Mouse (Mus musculus): ENCODE data around the gene Rhoh. TPM values are rescaled to one million over a fixed set of nuclear protein-coding genes. Genes with fewer than 3 reads are reported as not detected.

The Rhoh gene
- polyA plus RNA-seq, 2 experiments from 2014 or later = 233 to 235 TPM

DNA sequence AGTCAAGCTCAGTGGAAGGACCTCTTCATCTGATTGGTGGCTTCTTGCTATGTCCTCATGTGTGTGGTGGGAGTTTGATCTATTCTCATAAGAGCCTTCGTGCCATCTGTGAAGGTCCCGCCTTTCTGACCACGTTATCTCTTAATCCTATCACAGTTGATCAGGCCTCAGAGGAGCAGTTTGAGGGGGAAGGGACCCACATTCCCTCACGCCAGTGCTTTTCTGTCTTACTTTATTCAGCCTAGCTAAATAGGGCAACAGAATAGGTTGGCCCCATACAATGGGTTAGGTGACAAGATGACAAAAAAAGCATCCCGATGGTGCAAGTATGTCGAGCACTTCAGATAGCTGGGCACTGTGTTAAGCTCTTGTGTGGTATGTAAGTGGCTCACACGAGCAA lies 34.8 kb downstream of the Rhoh start:
- ATAC-seq = no peak

DNA sequence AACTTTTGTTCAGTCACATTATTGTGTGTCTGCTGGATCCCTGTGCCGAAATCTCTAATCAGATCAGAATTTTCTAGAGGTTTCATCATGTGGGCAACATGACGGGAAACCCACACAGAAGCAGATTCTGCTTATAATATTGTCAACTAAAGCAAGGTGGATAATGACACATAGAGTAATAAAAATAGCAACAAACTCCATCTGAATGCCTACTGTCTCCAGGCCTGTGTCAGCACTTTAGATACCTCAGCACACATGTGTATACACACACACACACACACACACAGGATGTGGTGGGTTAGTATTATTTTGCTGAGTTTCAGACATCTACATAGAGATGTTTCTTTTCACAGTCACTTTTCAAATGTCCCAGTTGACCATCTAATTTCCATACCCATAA lies 36.7 kb downstream of the Rhoh start:
- peak; percentile 51 for ATAC-seq

DNA sequence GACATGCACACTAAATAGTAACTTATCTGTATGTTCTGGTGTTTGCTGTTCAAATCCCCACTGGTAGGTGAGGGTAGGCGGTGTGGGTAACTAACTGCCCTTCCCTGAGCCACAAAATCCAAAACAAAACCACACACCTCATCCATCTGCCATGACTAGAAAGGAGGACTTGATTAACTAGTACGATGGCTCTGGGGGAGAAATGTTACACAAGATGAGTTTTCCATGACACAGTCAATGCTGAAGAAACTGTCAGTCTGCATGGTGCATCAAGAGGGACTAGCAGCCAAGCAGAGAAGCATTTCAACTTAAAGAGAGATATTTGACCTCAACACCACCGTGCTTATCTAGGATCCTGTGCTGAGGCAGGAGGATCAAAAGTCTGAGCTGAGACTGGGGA lies 37.7 kb downstream of the Rhoh start:
- no peak for ATAC-seq

DNA sequence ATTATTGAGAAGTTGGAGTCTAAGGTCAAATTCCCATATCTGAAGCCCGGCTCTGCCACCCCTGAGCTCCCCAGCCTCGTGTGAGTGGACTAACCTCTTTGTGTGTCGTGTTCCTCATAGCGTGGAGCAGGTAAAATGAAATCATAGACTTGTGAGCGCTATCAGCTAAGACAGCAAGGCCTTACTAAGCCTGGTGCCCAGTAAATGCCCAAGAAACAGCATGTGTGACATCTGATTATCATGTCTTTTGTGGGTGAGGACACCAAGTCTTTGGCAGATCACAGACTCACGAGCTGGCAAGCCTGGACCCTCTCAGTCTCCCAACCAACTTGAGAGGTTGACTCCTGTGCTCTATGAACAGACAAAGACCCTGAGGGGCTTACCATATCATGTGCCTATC lies 39.1 kb downstream of the Rhoh start:
- ATAC-seq = no peak

DNA sequence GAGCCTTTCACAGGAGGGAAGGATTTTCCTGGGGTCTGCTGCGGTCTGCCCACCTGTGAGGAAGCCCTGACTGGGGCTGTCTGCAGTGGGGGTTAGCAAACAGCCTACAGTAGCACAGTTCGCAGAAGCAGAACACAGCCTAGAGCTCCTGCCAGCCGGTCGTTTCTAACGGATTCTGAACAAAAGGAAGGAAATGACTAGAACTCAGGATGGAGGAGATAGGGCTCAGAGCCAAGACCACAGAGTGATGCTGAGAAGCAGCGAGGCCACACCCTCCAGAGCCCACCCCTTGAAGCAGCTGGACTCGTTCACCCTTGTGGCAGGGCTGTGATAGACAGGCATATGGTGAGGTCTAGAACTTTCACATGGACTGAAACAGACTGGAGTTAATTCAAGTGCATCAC lies 39.9 kb downstream of the Rhoh start:
- ATAC-seq = peak; percentile 69

DNA sequence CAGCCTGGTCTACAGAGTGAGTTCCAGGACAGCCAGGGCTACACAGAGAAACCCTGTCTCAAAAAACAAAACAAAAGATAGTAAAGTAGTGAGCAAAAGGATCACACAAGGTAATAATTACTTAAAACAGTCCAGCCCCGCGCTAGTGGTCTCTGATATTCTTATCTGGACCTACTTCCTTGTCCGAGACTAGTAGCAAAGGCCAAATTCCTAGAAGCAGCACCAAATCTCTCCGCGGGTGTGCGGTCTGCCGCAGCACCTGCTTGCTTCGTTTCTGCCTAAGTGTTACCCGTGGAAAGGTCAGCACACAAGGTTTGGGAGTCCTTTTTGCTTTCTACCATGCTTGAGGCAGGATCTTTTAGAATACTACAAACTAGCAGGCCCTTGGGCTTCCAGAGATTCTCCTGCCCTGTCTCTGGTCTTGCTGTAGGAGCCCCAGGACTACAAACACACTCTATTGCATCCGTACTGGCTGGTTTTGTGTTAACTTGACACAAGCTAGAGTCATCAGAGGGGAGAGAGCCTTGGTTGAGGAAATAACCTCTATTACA lies 40.9 kb downstream of the Rhoh start:
- no peak for ATAC-seq

DNA sequence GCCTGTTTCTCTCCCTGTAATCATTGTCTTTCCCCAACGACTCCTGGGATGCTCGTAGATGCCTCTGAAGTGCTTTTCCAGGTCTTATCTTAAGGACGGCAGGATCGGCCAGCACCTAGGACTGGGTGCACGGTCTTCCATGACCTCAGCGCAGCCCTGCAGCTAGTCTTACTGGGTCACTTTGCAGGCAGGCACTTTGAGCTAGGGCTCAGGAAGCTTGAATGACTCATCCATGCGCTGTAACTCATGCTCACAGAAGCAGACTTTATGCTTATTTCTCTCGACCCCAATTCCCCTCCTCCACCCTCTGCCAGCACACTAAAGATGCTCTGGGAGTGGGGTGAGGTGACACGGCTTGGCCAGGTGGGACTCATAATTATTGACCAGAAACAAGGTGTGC lies 41.8 kb downstream of the Rhoh start:
- no peak for ATAC-seq

DNA sequence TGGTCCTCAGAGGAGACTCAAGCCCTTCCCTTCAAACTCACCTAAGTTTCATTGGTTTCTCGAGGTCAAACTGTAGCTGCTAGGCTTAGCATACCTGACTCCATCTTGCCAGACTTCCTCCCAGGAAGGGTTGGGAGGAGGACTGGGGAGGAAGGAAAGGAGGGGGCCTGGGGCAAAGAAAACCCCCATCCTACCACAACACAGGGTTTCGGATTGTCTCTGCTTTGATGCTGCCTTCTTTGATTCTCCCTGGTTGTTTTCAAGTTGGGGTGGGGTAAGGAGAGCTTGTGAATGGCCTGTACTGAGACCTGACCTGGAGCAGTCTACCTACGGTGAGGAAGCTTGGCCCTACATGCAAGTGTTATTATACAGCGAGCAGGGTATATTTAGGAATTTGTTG lies 43.5 kb downstream of the Rhoh start:
- ATAC-seq = no peak

DNA sequence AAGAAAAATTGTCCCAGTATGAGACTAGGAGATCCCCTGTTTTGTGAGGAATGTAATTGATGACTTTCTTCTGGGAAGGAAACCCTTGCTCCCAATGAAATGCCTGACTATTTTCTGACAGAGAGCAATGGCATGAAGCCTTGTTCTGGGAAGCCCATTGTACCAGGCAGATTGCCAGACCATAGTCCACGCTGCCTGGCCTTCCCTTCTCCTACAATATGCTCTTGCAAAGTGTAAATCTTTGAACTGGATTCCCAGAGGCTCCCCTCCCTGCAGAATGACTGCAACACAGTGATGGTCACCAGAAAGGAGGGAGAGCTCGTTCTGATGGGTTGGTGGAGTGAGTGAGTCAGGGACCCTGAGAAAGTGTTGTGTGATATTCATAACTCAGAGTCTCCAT lies 47.7 kb downstream of the Rhoh start:
- ATAC-seq = no peak

DNA sequence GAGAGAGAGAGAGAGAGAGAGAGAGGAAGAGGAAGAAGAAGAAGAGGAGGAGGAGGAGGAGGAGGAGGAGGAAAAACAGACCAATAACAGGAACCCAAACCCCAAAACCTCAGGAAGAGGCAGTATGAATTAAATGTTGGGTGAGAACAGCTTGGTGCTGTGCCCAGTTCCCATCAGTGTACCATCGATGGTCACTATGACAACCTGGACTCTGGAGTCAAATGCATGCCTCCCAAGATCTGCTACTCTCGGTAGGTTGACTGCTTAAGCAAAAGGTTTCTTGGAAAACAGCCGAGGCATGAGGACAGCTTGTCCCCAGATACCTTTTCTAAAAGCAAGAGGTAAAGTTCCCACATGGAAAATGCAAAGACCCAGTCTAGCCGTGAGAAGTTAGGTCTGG lies 48.3 kb downstream of the Rhoh start:
- ATAC-seq = no peak

DNA sequence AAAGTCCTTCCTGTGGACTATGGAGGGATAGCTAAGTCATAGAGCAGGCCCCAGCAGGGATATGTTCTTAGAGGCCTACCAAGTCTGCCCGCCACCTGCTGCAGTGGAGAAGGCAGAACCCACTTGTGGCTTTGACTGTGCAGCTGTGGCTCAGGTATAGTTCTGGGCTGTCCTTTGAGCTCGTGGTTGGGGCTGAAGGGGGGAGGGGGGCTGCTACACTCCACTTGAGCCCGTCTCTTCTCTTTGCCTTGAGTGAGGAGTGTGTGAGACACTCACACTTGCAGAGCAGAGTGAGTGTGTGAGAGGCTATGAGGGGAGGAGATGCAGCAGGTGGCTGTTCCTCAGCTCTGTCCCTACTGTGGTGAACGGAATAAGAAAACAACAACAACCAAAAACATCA lies 49.4 kb downstream of the Rhoh start:
- peak; percentile 54 for ATAC-seq

DNA sequence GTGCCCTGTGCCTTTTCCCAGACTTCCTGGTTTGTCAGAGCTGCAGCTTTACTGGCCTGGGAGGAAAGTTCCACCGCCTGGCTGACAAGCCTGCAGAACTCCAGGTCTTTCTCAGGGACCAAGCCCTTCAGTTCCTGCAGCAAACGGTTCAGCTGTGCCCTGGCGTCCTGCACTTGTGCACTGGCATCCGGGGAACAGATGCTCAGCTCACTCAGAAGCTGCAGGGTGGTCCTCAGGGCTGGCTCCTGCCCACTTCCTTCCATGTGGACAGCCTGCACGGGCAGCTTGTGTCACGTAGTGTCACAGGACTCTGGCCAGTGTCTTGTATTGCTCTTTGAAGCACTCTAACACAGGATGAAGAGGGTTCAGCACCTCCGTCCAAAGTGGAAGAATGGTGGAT lies 50.7 kb downstream of the Rhoh start:
- peak; percentile 6 for ATAC-seq

DNA sequence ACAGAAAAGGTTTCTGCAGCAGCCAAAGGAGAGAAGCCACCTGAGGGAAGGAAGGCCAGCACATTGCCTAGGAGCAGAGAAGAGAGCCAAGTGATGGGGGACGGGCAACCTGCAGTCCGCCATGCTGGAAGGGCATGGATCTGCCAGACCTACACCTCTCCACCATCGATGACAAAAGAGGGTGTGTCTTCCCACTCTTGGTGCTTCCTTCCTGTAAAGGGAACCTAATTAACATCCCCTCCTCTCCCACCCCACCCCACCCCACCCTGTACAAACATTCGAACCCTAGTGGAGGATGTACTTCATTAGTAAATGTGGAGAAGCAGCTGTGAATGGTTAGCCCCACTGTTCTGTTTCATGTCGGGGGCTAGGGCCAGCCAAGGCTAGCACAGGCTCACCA lies 51.2 kb downstream of the Rhoh start:
- ATAC-seq = no peak

DNA sequence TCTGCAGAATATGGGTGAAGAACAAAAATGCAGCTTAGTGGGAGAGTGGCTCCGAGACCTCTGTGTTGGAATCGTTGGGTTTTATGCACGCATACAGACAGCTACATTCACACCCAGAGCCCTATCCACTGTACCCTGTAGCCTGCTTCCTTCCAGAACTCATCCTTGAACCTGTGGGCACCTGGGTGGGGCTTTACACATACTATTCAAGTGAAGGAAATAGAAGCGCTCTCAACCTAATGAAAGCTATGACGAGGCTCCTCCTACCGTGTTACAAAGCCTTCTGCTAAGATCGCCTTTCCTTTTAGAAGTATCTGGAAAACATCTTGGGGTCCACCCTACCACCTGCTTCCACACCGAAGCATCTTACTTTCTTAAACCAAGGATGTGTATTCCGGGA lies 52.1 kb downstream of the Rhoh start:
- ATAC-seq = no peak

DNA sequence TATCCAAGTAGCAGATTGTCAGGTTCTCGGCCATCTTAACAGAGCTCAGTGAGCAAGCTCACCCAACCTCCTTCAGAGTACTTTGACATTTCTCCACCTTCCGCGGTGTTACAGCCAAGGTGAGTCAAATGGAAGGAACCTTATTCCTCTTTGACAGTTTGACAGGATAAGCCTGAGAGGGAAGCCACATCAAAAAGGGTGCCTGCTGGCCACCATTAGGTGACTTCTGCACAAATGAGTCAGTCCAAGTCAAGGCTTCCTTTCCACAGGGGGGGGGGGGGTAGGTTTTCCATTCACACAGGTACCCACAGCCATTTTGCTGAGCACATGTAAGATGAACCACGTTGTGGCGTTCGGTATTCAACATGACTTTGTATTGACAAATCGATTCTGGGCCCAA lies 53.3 kb downstream of the Rhoh start:
- no peak for ATAC-seq

DNA sequence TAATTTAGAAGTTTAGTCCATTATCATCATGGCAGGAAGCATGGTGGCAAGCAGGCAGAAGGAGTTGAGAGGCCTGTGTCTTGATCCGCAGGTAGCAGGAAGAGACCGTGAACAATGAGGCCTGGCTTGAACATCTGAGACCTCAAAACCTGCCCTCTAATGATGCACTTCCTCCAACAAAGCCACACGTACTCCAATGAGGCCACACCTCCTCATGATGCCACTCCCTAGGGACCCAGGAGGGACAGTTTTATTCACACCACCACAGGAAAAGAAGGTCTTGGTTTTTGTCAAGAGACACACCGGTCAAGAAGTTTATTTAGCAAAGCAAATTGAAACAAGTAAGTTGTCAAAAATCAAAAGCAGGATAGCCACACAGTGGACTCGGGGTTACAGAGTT lies 55.9 kb downstream of the Rhoh start:
- ATAC-seq = no peak

DNA sequence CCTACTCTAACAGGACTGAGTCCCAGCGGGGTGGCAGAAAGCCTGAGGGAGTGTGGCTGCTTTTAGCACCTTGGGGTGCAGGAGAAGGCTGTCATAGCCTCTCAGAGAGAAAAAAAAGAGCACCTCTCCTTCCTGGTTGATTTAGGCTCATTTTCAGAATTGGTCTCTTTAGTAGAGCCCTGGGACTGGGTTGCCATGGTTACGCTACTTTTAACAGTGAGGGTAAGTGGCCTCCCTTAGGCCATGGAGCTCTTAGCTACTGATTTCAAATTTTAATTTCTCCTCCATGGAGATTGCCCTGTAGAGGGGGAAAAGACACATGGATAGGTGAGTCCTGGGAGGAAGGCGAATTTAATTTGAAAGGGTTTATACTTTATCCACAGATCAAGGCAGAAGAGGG lies 57.6 kb downstream of the Rhoh start:
- no peak for ATAC-seq

DNA sequence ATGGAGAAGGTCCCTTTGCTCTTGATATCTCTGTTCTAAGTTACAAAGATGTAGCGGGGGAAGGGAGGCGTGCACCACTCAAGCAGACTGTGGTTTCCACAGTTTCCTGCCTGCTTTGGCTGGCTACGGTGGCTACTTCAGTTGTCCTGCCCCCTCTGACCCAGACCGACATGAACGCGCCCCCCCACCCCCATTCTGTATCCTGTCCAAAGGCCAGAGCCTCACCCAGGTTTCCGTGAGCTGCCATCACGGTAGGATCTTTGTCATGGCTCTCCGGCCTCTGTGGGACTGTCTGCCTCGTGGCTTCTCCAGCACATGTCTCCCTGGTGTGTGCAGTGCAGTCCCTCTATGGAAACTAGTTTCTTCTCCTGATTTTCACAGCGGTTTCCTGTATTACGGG lies 58.3 kb downstream of the Rhoh start:
- peak; percentile 50 for ATAC-seq

DNA sequence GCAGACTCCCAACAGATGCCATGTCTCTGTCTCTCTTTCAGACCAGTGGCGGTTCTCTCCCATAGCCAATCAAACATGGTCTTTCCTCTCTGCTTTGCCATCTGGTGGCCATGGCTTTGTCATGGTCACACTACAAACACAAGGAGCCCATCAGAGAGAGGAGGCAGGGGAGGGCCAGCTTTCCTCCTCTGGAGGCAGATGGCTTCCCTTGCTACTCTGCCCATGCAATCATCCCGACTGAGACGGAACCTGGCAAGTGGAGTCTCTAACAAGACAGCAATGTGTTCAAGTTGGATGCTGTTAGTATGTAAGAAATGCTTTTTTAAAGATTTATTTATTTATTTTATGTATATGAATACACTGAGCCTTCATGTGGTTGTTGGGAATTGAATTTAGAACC lies 58.9 kb downstream of the Rhoh start:
- no peak for ATAC-seq

DNA sequence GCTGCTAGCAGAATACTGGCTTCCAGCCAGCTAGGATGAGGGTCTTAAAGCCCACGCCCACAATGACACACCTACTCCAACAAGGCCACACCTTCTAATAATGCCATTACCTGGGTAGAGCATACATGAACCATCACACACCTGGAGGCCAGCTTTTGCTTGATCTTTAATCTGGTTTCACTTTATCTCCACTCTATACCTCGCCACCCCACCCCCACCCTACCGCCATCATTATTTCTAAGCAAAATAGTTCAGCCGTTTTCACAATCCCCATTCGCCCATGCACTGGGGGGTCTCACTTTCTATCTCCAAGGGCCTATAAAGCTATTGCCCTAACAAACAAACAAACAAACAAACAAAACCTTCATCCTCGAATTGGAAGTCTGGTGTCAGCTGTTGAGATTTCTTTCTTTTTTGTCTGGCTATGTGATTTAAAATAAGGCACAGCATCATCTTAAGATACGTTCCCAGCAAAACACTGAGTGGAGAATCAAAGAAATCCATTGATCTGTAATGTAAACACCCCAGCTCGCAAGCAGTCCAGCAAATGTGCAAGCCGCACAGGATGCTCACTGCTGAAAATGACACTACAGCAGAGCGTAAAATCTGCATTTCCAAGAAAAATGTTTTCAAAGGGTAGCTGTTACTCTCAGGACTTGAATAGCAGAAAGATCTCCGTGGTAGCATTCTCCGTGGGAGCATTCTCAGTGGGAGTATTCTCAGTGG lies 59.9 kb downstream of the Rhoh start:
- ATAC-seq = peak; percentile 26

DNA sequence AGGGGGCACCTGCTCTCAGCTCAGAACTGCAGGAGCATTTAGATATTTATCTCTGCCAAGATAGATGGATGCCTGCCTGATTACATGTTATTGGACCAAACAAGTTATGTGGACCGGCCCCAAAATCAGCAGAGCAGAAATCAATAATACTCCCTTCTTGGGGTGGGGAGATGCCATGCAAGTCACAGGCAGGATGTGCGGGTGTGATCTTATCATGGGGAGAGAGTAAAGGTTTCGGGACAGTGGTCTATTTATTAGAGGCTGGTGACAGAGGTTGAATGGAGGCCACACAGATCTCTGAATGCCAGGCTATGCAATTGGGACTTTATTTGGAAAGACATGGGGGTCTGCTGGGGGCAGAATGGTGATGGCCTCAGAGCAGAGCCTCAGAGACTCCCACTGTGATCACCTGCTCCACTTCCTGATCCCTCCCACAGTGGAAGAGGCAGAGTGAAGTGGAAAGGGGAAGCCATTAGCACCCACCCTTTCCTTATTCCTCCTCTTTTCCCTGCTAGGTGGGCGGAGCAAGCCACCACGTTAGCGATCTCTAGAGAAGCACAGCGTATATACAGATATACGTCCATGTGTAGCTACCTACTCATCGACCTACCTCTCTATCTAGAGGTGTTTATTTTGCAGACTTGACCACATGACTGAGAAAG lies 60.6 kb downstream of the Rhoh start:
- peak; percentile 66 for ATAC-seq

DNA sequence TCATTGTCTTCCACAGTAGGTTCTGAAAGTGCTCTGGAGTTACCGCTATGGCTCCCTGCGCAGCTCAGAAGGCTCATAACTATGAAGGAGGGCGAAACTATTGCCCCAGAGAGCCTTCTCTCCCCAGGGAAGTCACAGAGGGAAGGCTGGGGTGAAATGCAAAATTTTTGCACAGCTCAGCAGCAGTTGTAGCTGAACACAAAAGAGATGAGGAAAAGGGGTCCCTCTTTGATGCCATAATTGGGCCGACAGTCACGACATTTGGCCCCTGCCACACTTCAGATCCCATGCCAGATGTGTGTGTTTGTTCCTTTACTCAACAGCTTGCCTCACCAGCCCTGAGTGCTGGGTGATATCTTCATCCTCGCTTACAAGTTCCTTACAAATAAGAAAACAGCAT lies 65.7 kb downstream of the Rhoh start:
- ATAC-seq = no peak

DNA sequence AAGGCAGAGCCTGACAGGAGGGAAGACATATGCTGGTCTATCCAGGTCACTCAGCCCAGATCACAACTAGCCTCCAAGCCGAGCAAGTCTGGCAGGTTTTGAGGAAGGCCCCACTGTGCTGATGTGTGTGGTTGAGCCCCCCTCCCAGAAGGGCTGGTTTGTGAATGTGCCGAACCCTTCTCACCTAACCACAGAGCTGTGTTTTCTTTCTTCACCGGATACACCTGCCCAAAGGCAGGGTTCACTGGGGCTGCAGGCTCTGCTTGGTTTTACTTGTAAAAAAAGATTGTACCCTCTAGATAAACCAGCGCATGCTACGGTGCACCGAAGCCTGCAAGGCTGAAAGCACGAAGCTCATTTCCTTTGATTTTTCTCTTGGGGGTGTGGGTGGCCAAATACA lies 68.1 kb downstream of the Rhoh start:
- peak; percentile 91 for ATAC-seq

DNA sequence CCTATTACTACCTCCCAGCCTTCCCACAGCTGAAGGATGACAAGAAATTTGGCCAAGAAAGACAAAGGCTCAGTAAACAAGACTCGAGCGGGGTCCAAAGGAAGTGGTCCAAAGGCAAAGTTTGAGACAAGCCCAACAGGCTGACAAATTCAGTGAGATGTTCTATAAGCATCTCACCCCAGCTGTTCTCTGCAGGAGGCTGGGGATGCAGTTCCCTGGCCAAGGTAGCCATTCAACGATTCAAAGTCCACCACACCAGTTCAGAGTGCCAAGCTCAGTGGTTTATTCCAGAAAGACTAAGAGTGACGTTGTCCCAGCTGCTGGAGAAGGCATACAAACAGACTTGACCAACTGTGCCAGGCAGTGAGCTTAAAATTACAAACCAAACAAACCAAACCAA lies 69.2 kb downstream of the Rhoh start:
- ATAC-seq = no peak

DNA sequence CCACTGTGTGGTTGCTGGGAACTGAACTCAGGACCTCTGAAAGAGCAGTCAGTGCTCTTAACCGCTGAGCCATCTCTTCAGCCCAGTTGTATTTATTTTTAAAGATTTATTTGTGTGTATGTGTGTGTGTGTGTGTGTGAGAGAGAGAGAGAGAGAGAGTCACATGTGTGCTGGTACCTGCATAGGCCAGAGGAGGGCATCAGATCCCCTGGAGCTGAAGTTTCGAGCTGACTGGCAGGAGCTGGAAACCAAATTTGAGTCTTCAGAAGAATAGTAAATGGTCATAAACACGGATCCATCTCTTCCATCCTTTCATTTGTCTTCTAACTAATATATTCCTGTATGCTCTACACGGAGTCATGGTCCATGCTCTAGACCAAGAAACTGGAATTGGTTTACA lies 72.2 kb downstream of the Rhoh start:
- ATAC-seq = no peak

Data from activated CD4-positive, CD25-positive, alpha-beta regulatory T cell, adult 4 months (primary cell).